ENCODE assay signal across 8 mouse cellular contexts in the genomic region with DNA sequence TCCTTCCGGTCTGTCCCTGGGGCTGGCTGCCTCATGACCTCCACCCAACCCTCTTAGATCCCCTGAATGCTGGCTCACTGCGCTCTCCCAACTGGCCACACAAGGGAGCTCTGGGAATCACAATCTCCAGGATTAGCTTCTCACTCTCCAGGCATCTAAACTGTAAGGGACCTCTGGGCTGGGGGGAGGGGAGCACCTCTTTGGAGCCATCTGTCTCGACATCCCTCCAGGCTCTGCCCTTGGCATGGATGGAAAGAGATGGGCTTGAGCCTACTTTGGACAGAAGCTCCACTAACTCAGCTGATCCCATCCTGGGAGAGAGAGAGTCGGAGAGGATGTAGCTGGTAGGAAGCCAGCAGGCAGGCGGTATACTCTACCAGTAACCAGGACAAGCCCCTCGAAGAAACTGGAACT. TPM values are rescaled to one million over a fixed set of nuclear protein-coding genes. Genes with fewer than 3 reads are reported as not detected.
DNase-seq lines count a peak whose midpoint lies in the region; ATAC-seq and TF ChIP-seq lines count a peak whose summit lies in the region.

No protein-coding gene starts in this region.

- H3K27me3 ChIP-seq in limb, embryonic 10.5 days (ENCODE audit: low read depth, poor library complexity, severe bottlenecking) = no peaks in the 10 kb centered on the region
- H3K27me3 ChIP-seq in midbrain, postnatal 0 days (ENCODE audit: insufficient read depth, low read length) = no peaks in the 10 kb centered on the region

- no peak overlapping the region for H3K4me3 ChIP-seq in layer of hippocampus, adult 2 months
- peak overlapping the region; percentile 93 for H3K4me3 ChIP-seq in limb, embryonic 10.5 days
- no peak overlapping the region for H3K4me3 ChIP-seq in midbrain, postnatal 0 days (ENCODE audit: low read depth, low read length)

- H3K36me3 ChIP-seq in limb, embryonic 10.5 days = peaks cover 45% of the 10 kb centered on the region
- peaks cover 25% of the 10 kb centered on the region for H3K36me3 ChIP-seq in midbrain, postnatal 0 days (ENCODE audit: insufficient read depth, low read length)

- WGBS in limb, embryonic 10.5 days = 32% methylated on average over 6 of the region's 6 CpGs
- 36% methylated on average over 6 of the region's 6 CpGs for WGBS in midbrain, postnatal 0 days

- H3K9me3 ChIP-seq in limb, embryonic 10.5 days (replicated peaks) = no peaks in the 10 kb centered on the region
- no peaks in the 10 kb centered on the region for H3K9me3 ChIP-seq in midbrain, postnatal 0 days (ENCODE audit: low read length)

- no peak overlapping the region for H3K4me2 ChIP-seq in midbrain, postnatal 0 days (ENCODE audit: low read depth, low read length, poor library complexity, severe bottlenecking)

- ATAC-seq in midbrain, postnatal 0 days (ENCODE audit: low FRiP score) = no peak

- intact Hi-C loops in heart, postnatal 36 days (cut with DNase I) = loop anchor here (1.0 kb wide), 1 partner anchor 28 kb away; no protein-coding TSS in a partner anchor

- H3K9ac ChIP-seq in midbrain, postnatal 0 days (replicated peaks; ENCODE audit: low read length, poor library complexity, severe bottlenecking) = no peak overlapping the region

- no peak for DNase-seq in layer of hippocampus, adult 2 months (ENCODE audit: low spot score in 2 of 2)
- DNase-seq in layer of hippocampus, adult 9-11 months = no peak
- DNase-seq in embryo, embryonic 9.5 days (ENCODE audit: extremely low spot score) = peak; percentile 56
- peak; percentile 33 to 60 for DNase-seq in heart, postnatal 36 days
- no peak for DNase-seq in limb, embryonic 10.5 days (ENCODE audit: low spot score)
- peak; percentile 61 for DNase-seq in midbrain, postnatal 0 days (ENCODE audit: low spot score)
- DNase-seq in right cerebral cortex, postnatal 36 days (ENCODE audit: low spot score in 2 of 2) = no peak
- DNase-seq in layer of hippocampus, adult 8-10 months (ENCODE audit: low spot score in 2 of 2) = no peak

- peaks cover 62% of the 10 kb centered on the region for H3K4me1 ChIP-seq in limb, embryonic 10.5 days
- H3K4me1 ChIP-seq in midbrain, postnatal 0 days (ENCODE audit: insufficient read depth, low read length) = peaks cover 26% of the 10 kb centered on the region

- TF ChIP-seq CTCF in layer of hippocampus, adult 2 months (conservative IDR thresholded peaks at IDR 0.05) = peak; percentile 45
- TF ChIP-seq CTCF in midbrain, postnatal 0 days (IDR thresholded peaks at IDR 0.05) = peak; percentile 46

- peak overlapping the region; percentile 96 for H3K27ac ChIP-seq in layer of hippocampus, adult 2 months
- H3K27ac ChIP-seq in limb, embryonic 10.5 days = peak overlapping the region; percentile 34; the same call in 1 of the 2 replicates
- H3K27ac ChIP-seq in midbrain, postnatal 0 days (ENCODE audit: low read depth, low read length) = no peak overlapping the region

RNA-seq across cellular contexts. Expression of a gene that starts 1.7 kb away (rescaled TPM):
- total RNA-seq in layer of hippocampus, adult 2 months (2021) = 10 to 100 TPM; 49.7 to 59.1 TPM
- total RNA-seq in heart, postnatal 36 days (2021) = 100 to 1,000 TPM in 1 of 2 experiments, 10 to 100 TPM in 1; 92.4 to 100 TPM
- polyA plus RNA-seq in limb, embryonic 10.5 days (2016; fragmentation: Nextera tagmentation; extraction: Ambion mirVana) = 147 and 162 TPM in 2 replicates
- total RNA-seq in midbrain, postnatal 0 days (2014; rRNA removed) = 153 and 199 TPM in 2 replicates
- polyA plus RNA-seq in midbrain, postnatal 0 days (2015; fragmentation: Nextera tagmentation; extraction: Ambion mirVana) = 46.8 and 50.4 TPM in 2 replicates
- 10 to 100 TPM; 54.0 to 78.5 (median 67.5) TPM for total RNA-seq in layer of hippocampus, adult 8-10 months (2022)

RNA-seq across cellular contexts. Expression of a gene that starts 14.0 kb away (rescaled TPM):
- total RNA-seq in layer of hippocampus, adult 2 months (2021) = 10 to 100 TPM; 39.6 to 41.5 TPM
- 10 to 100 TPM in 1 of 2 experiments, 1 to 10 TPM in 1; 8.9 to 10.5 TPM for total RNA-seq in heart, postnatal 36 days (2021)
- polyA plus RNA-seq in limb, embryonic 10.5 days (2016; fragmentation: Nextera tagmentation; extraction: Ambion mirVana) = 21.2 and 27.5 TPM in 2 replicates
- 98.8 and 115 TPM in 2 replicates for total RNA-seq in midbrain, postnatal 0 days (2014; rRNA removed)
- 88.2 and 88.3 TPM in 2 replicates for polyA plus RNA-seq in midbrain, postnatal 0 days (2015; fragmentation: Nextera tagmentation; extraction: Ambion mirVana)
- total RNA-seq in layer of hippocampus, adult 8-10 months (2022) = 10 to 100 TPM; 38.9 to 52.1 (median 45.1) TPM

RNA-seq across cellular contexts. Expression of a gene that starts 29.0 kb away (rescaled TPM):
- 100 to 1,000 TPM; 170 to 172 TPM for total RNA-seq in layer of hippocampus, adult 2 months (2021)
- 10 to 100 TPM; 70.5 to 72.5 TPM for total RNA-seq in heart, postnatal 36 days (2021)
- polyA plus RNA-seq in limb, embryonic 10.5 days (2016; fragmentation: Nextera tagmentation; extraction: Ambion mirVana) = 15.4 and 21.2 TPM in 2 replicates
- 225 and 315 TPM in 2 replicates for total RNA-seq in midbrain, postnatal 0 days (2014; rRNA removed)
- 76.5 and 87.1 TPM in 2 replicates for polyA plus RNA-seq in midbrain, postnatal 0 days (2015; fragmentation: Nextera tagmentation; extraction: Ambion mirVana)
- 100 to 1,000 TPM; 147 to 171 (median 157) TPM for total RNA-seq in layer of hippocampus, adult 8-10 months (2022)

RNA-seq across cellular contexts. Expression of a gene that starts 32.9 kb away (rescaled TPM):
- 10 to 100 TPM; 21.6 to 25.8 TPM for total RNA-seq in layer of hippocampus, adult 2 months (2021)
- total RNA-seq in heart, postnatal 36 days (2021) = 1 to 10 TPM; 1.7 to 2.0 TPM
- 20.3 and 21.8 TPM in 2 replicates for polyA plus RNA-seq in limb, embryonic 10.5 days (2016; fragmentation: Nextera tagmentation; extraction: Ambion mirVana)
- 26.9 and 34.8 TPM in 2 replicates for total RNA-seq in midbrain, postnatal 0 days (2014; rRNA removed)
- 18.9 and 19.3 TPM in 2 replicates for polyA plus RNA-seq in midbrain, postnatal 0 days (2015; fragmentation: Nextera tagmentation; extraction: Ambion mirVana)
- total RNA-seq in layer of hippocampus, adult 8-10 months (2022) = 10 to 100 TPM; 21.4 to 27.4 (median 24.8) TPM

RNA-seq across cellular contexts. Expression of a gene that starts 41.8 kb away (rescaled TPM):
- 1 to 10 TPM; 4.4 to 5.6 TPM for total RNA-seq in layer of hippocampus, adult 2 months (2021)
- total RNA-seq in heart, postnatal 36 days (2021) = 10 to 100 TPM; 21.5 to 23.7 TPM
- 21.5 and 26.4 TPM in 2 replicates for polyA plus RNA-seq in limb, embryonic 10.5 days (2016; fragmentation: Nextera tagmentation; extraction: Ambion mirVana)
- total RNA-seq in midbrain, postnatal 0 days (2014; rRNA removed) = 1.5 and 4.7 TPM in 2 replicates
- 2.0 and 3.2 TPM in 2 replicates for polyA plus RNA-seq in midbrain, postnatal 0 days (2015; fragmentation: Nextera tagmentation; extraction: Ambion mirVana)
- 1 to 10 TPM; 4.9 to 9.7 (median 7.0) TPM for total RNA-seq in layer of hippocampus, adult 8-10 months (2022)

Comparison
In these comparisons a context has a peak if more than half of its experiments do, and no peak if none do; other contexts are left out.
1. DNase-seq: peak in embryo, embryonic 9.5 days (single experiment), heart, postnatal 36 days (2 of 2) and midbrain, postnatal 0 days (single experiment); none in layer of hippocampus, adult 2 months (0 of 2), layer of hippocampus, adult 9-11 months (single experiment), limb, embryonic 10.5 days (single experiment), right cerebral cortex, postnatal 36 days (0 of 2) and layer of hippocampus, adult 8-10 months (0 of 2).